Mouse (Mus musculus): ENCODE results near the gene Clca4a. TPM values are rescaled to one million over a fixed set of nuclear protein-coding genes. Genes with fewer than 3 reads are reported as not detected.

Clca4a gene
- polyA plus RNA-seq, 1 experiment from 2014 or later, result not detected

DNA sequence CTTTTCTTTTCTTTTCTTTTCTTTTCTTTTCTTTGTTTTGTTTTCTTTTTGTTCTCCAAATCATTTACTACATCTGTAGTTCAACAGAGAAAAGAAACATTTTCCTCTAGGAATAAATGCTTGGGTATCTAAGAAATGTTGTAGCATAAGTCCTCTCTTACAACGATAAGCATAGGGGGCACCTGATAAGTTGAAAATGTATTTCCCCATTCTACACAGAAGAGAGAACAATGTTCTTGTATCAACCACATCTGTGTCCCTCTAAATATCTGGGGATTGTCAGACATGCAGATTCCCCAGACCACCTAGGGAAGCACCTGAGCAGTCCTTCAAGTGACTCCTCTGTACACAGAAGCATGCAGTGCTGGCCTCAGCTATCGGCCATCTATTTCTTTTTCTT, 60.8 kb downstream of the Clca4a start:
- Histone ChIP-seq H3K36me3 (ENCODE audit: control insufficient read depth, insufficient read depth, low read length) (no peaks in the 10 kb centered on the region), H3K9me3 (ENCODE audit: control insufficient read depth, low read length) (no peaks in the 10 kb centered on the region), H3K27ac (ENCODE audit: low read depth, low read length) (no peak overlapping the region), H3K27me3 (ENCODE audit: control insufficient read depth, insufficient read depth, low read length) (no peaks in the 10 kb centered on the region), H3K4me2 (replicated peaks; ENCODE audit: low read depth, low read length) (no peak overlapping the region), H3K9ac (ENCODE audit: low read depth, low read length) (no peak overlapping the region), H3K4me3 (ENCODE audit: low read depth, low read length) (no peak overlapping the region), H3K4me1 (replicated peaks; ENCODE audit: control insufficient read depth, insufficient read depth, low read length) (no peaks in the 10 kb centered on the region)
- no peak for ATAC-seq (ENCODE audit: low FRiP score)
- no peak for DNase-seq (ENCODE audit: low spot score)
- 91% methylated on average over 2 of the region's 2 CpGs for WGBS

Other genes starting within 250 kb of the Clca4a start
- gene Clca3a1, start 214.1 kb downstream of the Clca4a start, polyA plus RNA-seq (2014; fragmentation: Nextera tagmentation; extraction: Ambion mirVana), result 0.06 TPM in 1 of 2 replicates, not detected in the other
- 0.29 TPM in 1 of 2 replicates, not detected in the other for gene Clca3a2, start 155.6 kb downstream of the Clca4a start, polyA plus RNA-seq (2014; fragmentation: Nextera tagmentation; extraction: Ambion mirVana)
- gene Clca3b, start 125.7 kb downstream of the Clca4a start, polyA plus RNA-seq (2014; fragmentation: Nextera tagmentation; extraction: Ambion mirVana), result not detected in 2 replicates
- gene Clca4b, start 42.5 kb downstream of the Clca4a start, polyA plus RNA-seq (2014; fragmentation: Nextera tagmentation; extraction: Ambion mirVana), result not detected in 2 replicates
- not detected in 2 replicates for gene Clca1, start 57.7 kb upstream of the Clca4a start, polyA plus RNA-seq (2014; fragmentation: Nextera tagmentation; extraction: Ambion mirVana)
- 0.20 and 1.0 TPM in 2 replicates for gene Clca2, start 124.4 kb upstream of the Clca4a start, polyA plus RNA-seq (2014; fragmentation: Nextera tagmentation; extraction: Ambion mirVana)
- gene Odf2l, start 143.5 kb upstream of the Clca4a start, polyA plus RNA-seq (2014; fragmentation: Nextera tagmentation; extraction: Ambion mirVana), result 27.6 and 28.2 TPM in 2 replicates

Measured in hindbrain, embryonic 11.5 days (tissue).